9 mouse cellular contexts compared by ENCODE assay signal in the genomic region with DNA sequence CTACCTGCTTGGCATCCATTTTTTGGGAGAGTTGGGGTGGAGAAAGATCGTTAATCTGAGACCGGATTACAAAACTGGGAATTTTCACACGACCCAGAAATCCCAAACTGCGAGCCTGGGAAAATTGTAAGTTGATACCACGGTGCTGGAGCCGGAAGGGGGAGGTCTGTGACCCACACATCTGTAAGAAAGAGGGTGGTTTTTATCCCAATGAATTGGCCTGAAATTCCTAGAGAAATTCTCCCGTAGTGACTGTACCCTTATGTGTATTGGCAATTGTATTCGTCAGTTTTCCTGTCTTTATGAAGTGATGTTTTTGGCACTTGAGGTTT. TPM values are rescaled to one million over a fixed set of nuclear protein-coding genes. Genes with fewer than 3 reads are reported as not detected.
DNase-seq lines count a peak whose midpoint lies in the region; ATAC-seq and TF ChIP-seq lines count a peak whose summit lies in the region.
"Had no signal": no experiment of that assay in that cellular context is flagged by ENCODE, and none has a peak within 500 bp of the region (broad histone marks: within the 10 kb centered on the region; RNA-seq: fewer than 3 reads in every experiment).

No protein-coding gene starts in this region.

- no peak for TF ChIP-seq EP300 in CH12.LX (IDR thresholded peaks at IDR 0.05; ENCODE audit: low read length)
- no peak for TF ChIP-seq EP300 in liver, embryonic 14.5 days (IDR thresholded peaks at IDR 0.05; ENCODE audit: low read depth)

- no peak for TF ChIP-seq RAD21 in CH12.LX (IDR thresholded peaks at IDR 0.05; ENCODE audit: low read depth, low read length)

- intact Hi-C loops in heart, postnatal 14 days (cut with DNase I): loop anchor here (10.0 kb wide), 1 partner anchor 144 kb away; no protein-coding TSS in a partner anchor

- DNase-seq in heart, postnatal 14 days: no peak
- no peak for DNase-seq in CH12.LX (ENCODE audit: extremely low read depth)
- DNase-seq in liver, embryonic 14.5 days (ENCODE audit: low read depth in 3 of 3, low spot score in 3 of 3): no peak
- no peak for DNase-seq in adrenal gland, adult 8-10 months
- no peak for DNase-seq in frontal cortex, postnatal 25 days (ENCODE audit: low spot score in 2 of 2)
- DNase-seq in c-Kit-positive CD71-positive TER-119-positive erythroid progenitor cells, embryonic 14.5 days (ENCODE audit: low spot score): no peak

- peaks cover 23% of the 10 kb centered on the region for H3K79me2 ChIP-seq in CH12.LX (replicated peaks; ENCODE audit: control insufficient read depth, extremely low read depth, insufficient read depth, poor library complexity, severe bottlenecking)

- no peaks in the 10 kb centered on the region for H3K9me3 ChIP-seq in heart, embryonic 11.5 days (replicated peaks; ENCODE audit: control insufficient read depth, low read length)
- no peaks in the 10 kb centered on the region for H3K9me3 ChIP-seq in CH12.LX (replicated peaks; ENCODE audit: low read length)
- no peaks in the 10 kb centered on the region for H3K9me3 ChIP-seq in forebrain, embryonic 12.5 days
- no peaks in the 10 kb centered on the region for H3K9me3 ChIP-seq in liver, embryonic 14.5 days (ENCODE audit: control insufficient read depth, low read length)

- in situ Hi-C loops in CH12.LX (cut with MboI; ENCODE audit: low pct_ligation_motif_present, low pct_unique_long_range_greater_than_20kb, low sequenced_read_pairs): loop anchor here (10.0 kb wide), 1 partner anchor 304 kb away; no protein-coding TSS in a partner anchor

- H3K27ac ChIP-seq in heart, embryonic 11.5 days (ENCODE audit: low read depth, low read length): no peak overlapping the region
- H3K27ac ChIP-seq in CH12.LX (ENCODE audit: insufficient read depth, low read depth): no peak overlapping the region
- peak overlapping the region; percentile 77; the same call in 1 of the 2 replicates for H3K27ac ChIP-seq in forebrain, embryonic 12.5 days
- peak overlapping the region; percentile 82 for H3K27ac ChIP-seq in liver, embryonic 14.5 days

- peak overlapping the region; percentile 61 for H3K4me2 ChIP-seq in heart, embryonic 11.5 days
- H3K4me2 ChIP-seq in CH12.LX (ENCODE audit: insufficient read depth, low read depth, poor library complexity, severe bottlenecking): peak overlapping the region; percentile 95
- peak overlapping the region; percentile 67 for H3K4me2 ChIP-seq in forebrain, embryonic 12.5 days
- H3K4me2 ChIP-seq in liver, embryonic 14.5 days (ENCODE audit: low read depth): peak overlapping the region; percentile 80

- no peaks in the 10 kb centered on the region for H3K4me1 ChIP-seq in heart, embryonic 11.5 days (ENCODE audit: control insufficient read depth, insufficient read depth, low read length)
- peaks cover 10 to 18% of the 10 kb centered on the region in 2 experiments for H3K4me1 ChIP-seq in CH12.LX (ENCODE audit: control insufficient read depth in 1 of 2, insufficient read depth in 2 of 2)
- peaks cover 27% of the 10 kb centered on the region for H3K4me1 ChIP-seq in forebrain, embryonic 12.5 days
- H3K4me1 ChIP-seq in liver, embryonic 14.5 days (replicated peaks; ENCODE audit: control insufficient read depth in 2 of 2, insufficient read depth in 2 of 2, low read length in 1 of 2): peaks cover 9 to 11% of the 10 kb centered on the region in 2 experiments

- 4% methylated on average over 8 of the region's 8 CpGs for WGBS in heart, embryonic 11.5 days (ENCODE audit: insufficient replicate concordance)
- WGBS in forebrain, embryonic 12.5 days: 10% methylated on average over 8 of the region's 8 CpGs
- 6% methylated on average over 8 of the region's 8 CpGs for WGBS in liver, embryonic 14.5 days (ENCODE audit: insufficient replicate concordance)

- H3K36me3 ChIP-seq in heart, embryonic 11.5 days (ENCODE audit: control insufficient read depth, insufficient read depth, low read length): no peaks in the 10 kb centered on the region
- H3K36me3 ChIP-seq in CH12.LX (replicated peaks in 1 of 2; ENCODE audit: control insufficient read depth in 1 of 2, insufficient read depth in 1 of 2, low read length in 1 of 2): peaks cover 10 to 22% of the 10 kb centered on the region in 2 experiments
- no peaks in the 10 kb centered on the region; the same call in 1 of the 2 replicates for H3K36me3 ChIP-seq in forebrain, embryonic 12.5 days (replicated peaks)
- no peaks in the 10 kb centered on the region for H3K36me3 ChIP-seq in liver, embryonic 14.5 days (replicated peaks; ENCODE audit: control insufficient read depth, insufficient read depth, low read depth)

- no peaks in the 10 kb centered on the region for H3K27me3 ChIP-seq in heart, embryonic 11.5 days (ENCODE audit: control insufficient read depth, insufficient read depth, low read length)
- H3K27me3 ChIP-seq in CH12.LX (replicated peaks): no peaks in the 10 kb centered on the region
- H3K27me3 ChIP-seq in forebrain, embryonic 12.5 days: no peaks in the 10 kb centered on the region
- H3K27me3 ChIP-seq in liver, embryonic 14.5 days (ENCODE audit: control insufficient read depth, insufficient read depth, low read length): no peaks in the 10 kb centered on the region

- H3K9ac ChIP-seq in heart, embryonic 11.5 days (ENCODE audit: low read depth, low read length): peak overlapping the region; percentile 75
- H3K9ac ChIP-seq in CH12.LX (ENCODE audit: insufficient read depth, low read depth): peak overlapping the region; percentile 79
- peak overlapping the region; percentile 68 for H3K9ac ChIP-seq in forebrain, embryonic 12.5 days
- peak overlapping the region; percentile 92 for H3K9ac ChIP-seq in liver, embryonic 14.5 days (replicated peaks)

- TF ChIP-seq POLR2A in CH12.LX (IDR thresholded peaks at IDR 0.05; ENCODE audit: low read depth, low read length): no peak

- TF ChIP-seq CTCF in CH12.LX (conservative IDR thresholded peaks at IDR 0.05 in 1 of 2, IDR thresholded peaks at IDR 0.05 in 1 of 2; ENCODE audit: low read depth in 2 of 2, low read length in 2 of 2): no peak
- TF ChIP-seq CTCF in liver, embryonic 14.5 days (IDR thresholded peaks at IDR 0.05; ENCODE audit: low read depth): no peak

- ATAC-seq in heart, embryonic 11.5 days (replicated peaks; ENCODE audit: insufficient number of reproducible peaks, low FRiP score, low TSS enrichment): 0 out of 2 replicates have a peak, but pooled peaks have one; percentile 5
- no peak; the same call in 1 of the 2 replicates for ATAC-seq in forebrain, embryonic 12.5 days (ENCODE audit: low FRiP score)
- no peak for ATAC-seq in liver, embryonic 14.5 days (ENCODE audit: insufficient read depth)

- peak overlapping the region; percentile 64 for H3K4me3 ChIP-seq in heart, embryonic 11.5 days (ENCODE audit: low read depth, low read length)
- peak overlapping the region; percentile 70 to 77 (median 74) for H3K4me3 ChIP-seq in CH12.LX (replicated peaks in 1 of 3; ENCODE audit: low read depth in 2 of 3, low read length in 2 of 3, poor library complexity in 1 of 3)
- peak overlapping the region; percentile 72 for H3K4me3 ChIP-seq in forebrain, embryonic 12.5 days (replicated peaks)
- peak overlapping the region; percentile 88 to 99 for H3K4me3 ChIP-seq in liver, embryonic 14.5 days (ENCODE audit: insufficient read depth in 1 of 2, low read depth in 2 of 2, low read length in 2 of 2)

- dilution Hi-C loops in CH12.LX (cut with MboI; ENCODE audit: extremely low pct_ligation_motif_present, extremely low pct_unique_long_range_greater_than_20kb, low sequenced_read_pairs): no loop called here

TF ChIP-seq in CH12.LX, 34 proteins besides CTCF, POLR2A, EP300 and RAD21:
- TF ChIP-seq ETS1 (conservative IDR thresholded peaks at IDR 0.05; ENCODE audit: low read depth, low read length) (no peak), SMC3 (IDR thresholded peaks at IDR 0.05; ENCODE audit: low read depth, low read length) (no peak)

RNA-seq across cellular contexts. Expression of a gene that starts 0.8 kb away (rescaled TPM):
- 5.9 and 7.8 TPM in 2 replicates for polyA plus RNA-seq in heart, embryonic 11.5 days (2014; fragmentation: Nextera tagmentation; extraction: Ambion mirVana)
- total RNA-seq in heart, postnatal 14 days (2021): 1 to 10 TPM; 6.9 to 7.8 TPM
- 7.5 TPM in 2 replicates for total RNA-seq in CH12.LX (2012; rRNA removed)
- total RNA-seq in CH12.LX (2014; rRNA removed): 9.3 and 9.7 TPM in 2 replicates
- polyA plus RNA-seq in CH12.LX (2012; ENCODE audit: insufficient read length, low read depth): 5.0 and 5.2 TPM in 2 replicates
- polyA plus RNA-seq in forebrain, embryonic 12.5 days (2016; fragmentation: Nextera tagmentation; extraction: Ambion mirVana): 10.7 and 10.8 TPM in 2 replicates
- polyA plus RNA-seq in liver, embryonic 14.5 days (2012; rRNA removed): 2.3 and 3.8 TPM in 2 replicates
- polyA plus RNA-seq in liver, embryonic 14.5 days (2014; fragmentation: Nextera tagmentation; extraction: Ambion mirVana): 5.8 and 6.0 TPM in 2 replicates
- 10 to 100 TPM in 2 of 4 experiments, 1 to 10 TPM in 2; 7.3 to 17.2 (median 12.2) TPM for total RNA-seq in adrenal gland, adult 8-10 months (2022)

RNA-seq across cellular contexts. Expression of a gene that starts 32.1 kb away (rescaled TPM):
- 0.26 TPM in 1 of 2 replicates, not detected in the other for polyA plus RNA-seq in heart, embryonic 11.5 days (2014; fragmentation: Nextera tagmentation; extraction: Ambion mirVana)
- under 1 TPM; 0.17 to 0.22 TPM for total RNA-seq in heart, postnatal 14 days (2021)
- total RNA-seq in CH12.LX (2012; rRNA removed) (0.04 TPM in 1 of 2 replicates, not detected in the other), CH12.LX (2014; rRNA removed) (0.15 TPM in 2 replicates)
- polyA plus RNA-seq in CH12.LX (2012; ENCODE audit: insufficient read length, low read depth): not detected in 2 replicates
- 0.20 TPM in 1 of 2 replicates, not detected in the other for polyA plus RNA-seq in forebrain, embryonic 12.5 days (2016; fragmentation: Nextera tagmentation; extraction: Ambion mirVana)
- polyA plus RNA-seq in liver, embryonic 14.5 days (2012; rRNA removed): 0.02 and 0.08 TPM in 2 replicates
- polyA plus RNA-seq in liver, embryonic 14.5 days (2014; fragmentation: Nextera tagmentation; extraction: Ambion mirVana): not detected in 2 replicates
- 1 to 10 TPM in 1 of 4 experiments, under 1 TPM in 3; 0.15 to 1.2 (median 0.42) TPM for total RNA-seq in adrenal gland, adult 8-10 months (2022)
- total RNA-seq: hematopoietic stem cell, adult 5-6 weeks had no signal

Comparison
In these comparisons a context has a peak if more than half of its experiments do, and no peak if none do; other contexts are left out.
1. H3K27ac ChIP-seq: peak in forebrain, embryonic 12.5 days (single experiment) and liver, embryonic 14.5 days (single experiment); none in heart, embryonic 11.5 days (single experiment) and CH12.LX (single experiment).
2. Peak in every context shown above with its lines, with median percentiles within 50 percentile points of each other: H3K4me2 ChIP-seq, H3K4me3 ChIP-seq and H3K9ac ChIP-seq.